11 mouse cellular contexts compared by ENCODE assay signal in the genomic region with DNA sequence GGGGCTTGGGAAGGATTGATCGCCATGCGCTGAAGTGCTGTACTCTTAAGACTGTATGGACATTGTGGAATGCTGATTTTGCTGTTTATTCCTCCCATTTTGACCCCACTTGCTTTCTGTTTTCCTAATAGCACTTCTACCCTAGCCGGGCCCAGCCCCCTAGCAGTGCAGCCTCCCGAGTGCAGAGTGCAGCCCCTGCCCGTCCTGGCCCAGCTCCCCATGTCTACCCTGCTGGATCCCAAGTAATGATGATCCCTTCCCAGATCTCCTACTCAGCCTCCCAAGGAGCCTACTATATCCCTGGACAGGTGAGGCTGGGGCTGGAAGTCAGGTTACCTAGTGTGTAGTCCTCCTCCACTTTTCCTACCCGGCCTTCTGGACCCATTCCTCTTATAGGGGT. TPM values are rescaled to one million over a fixed set of nuclear protein-coding genes. Genes with fewer than 3 reads are reported as not detected.
DNase-seq lines count a peak whose midpoint lies in the region; ATAC-seq and TF ChIP-seq lines count a peak whose summit lies in the region.
"Had no signal": no experiment of that assay in that cellular context is flagged by ENCODE, and none has a peak within 500 bp of the region (broad histone marks: within the 10 kb centered on the region; RNA-seq: fewer than 3 reads in every experiment).

No protein-coding gene starts in this region.

- no peak for TF ChIP-seq EP300 in stomach, postnatal 0 days (optimal IDR thresholded peaks at IDR 0.05)

- no peak for DNase-seq in heart, postnatal 25 days (ENCODE audit: low spot score)
- no peak for DNase-seq in stomach, postnatal 0 days (ENCODE audit: low spot score)
- no peak for DNase-seq in limb, embryonic 14.5 days (ENCODE audit: low spot score)
- DNase-seq in cerebellum, adult 18-20 months, result no peak
- DNase-seq in hindbrain, embryonic 14.5 days (ENCODE audit: low spot score), result no peak
- DNase-seq: cerebellum, postnatal 25 days; heart, adult 18-20 months; lung, postnatal 10 days had no signal

- peaks cover 62% of the 10 kb centered on the region for H3K36me3 ChIP-seq in heart, embryonic 13.5 days
- peaks cover 49% of the 10 kb centered on the region for H3K36me3 ChIP-seq in stomach, embryonic 15.5 days
- H3K36me3 ChIP-seq in stomach, postnatal 0 days (ENCODE audit: control insufficient read depth, insufficient read depth, low read length), result peaks cover 25% of the 10 kb centered on the region
- H3K36me3 ChIP-seq in limb, embryonic 14.5 days (ENCODE audit: control insufficient read depth, insufficient read depth, low read length), result peaks cover 60% of the 10 kb centered on the region
- peaks cover 56% of the 10 kb centered on the region for H3K36me3 ChIP-seq in hindbrain, embryonic 14.5 days (replicated peaks; ENCODE audit: control insufficient read depth, insufficient read depth)

- no peak for TF ChIP-seq POLR2A in limb, embryonic 14.5 days (IDR thresholded peaks at IDR 0.05; ENCODE audit: borderline replicate concordance, extremely low read depth, insufficient read depth, insufficient read length)

- TF ChIP-seq CTCF in stomach, postnatal 0 days (IDR thresholded peaks at IDR 0.05; ENCODE audit: low read depth), result no peak

- H3K4me1 ChIP-seq in heart, embryonic 13.5 days, result peaks cover 40% of the 10 kb centered on the region
- peaks cover 21% of the 10 kb centered on the region for H3K4me1 ChIP-seq in stomach, embryonic 15.5 days
- peaks cover 3% of the 10 kb centered on the region; the same call in 1 of the 2 replicates for H3K4me1 ChIP-seq in stomach, postnatal 0 days (replicated peaks; ENCODE audit: control insufficient read depth, insufficient read depth)
- H3K4me1 ChIP-seq in limb, embryonic 14.5 days (ENCODE audit: control insufficient read depth, insufficient read depth, low read length), result peaks cover 17% of the 10 kb centered on the region
- H3K4me1 ChIP-seq in hindbrain, embryonic 14.5 days (replicated peaks; ENCODE audit: control insufficient read depth, insufficient read depth, low read length), result peaks cover 18% of the 10 kb centered on the region

- 84% methylated on average over 6 of the region's 6 CpGs for WGBS in heart, embryonic 13.5 days
- 86% methylated on average over 6 of the region's 6 CpGs for WGBS in stomach, embryonic 15.5 days
- WGBS in stomach, postnatal 0 days, result 86% methylated on average over 6 of the region's 6 CpGs
- WGBS in limb, embryonic 14.5 days, result 90% methylated on average over 6 of the region's 6 CpGs
- WGBS in hindbrain, embryonic 14.5 days, result 95% methylated on average over 6 of the region's 6 CpGs

- H3K27ac ChIP-seq in heart, embryonic 13.5 days (replicated peaks), result no peak overlapping the region
- no peak overlapping the region for H3K27ac ChIP-seq in stomach, embryonic 15.5 days
- H3K27ac ChIP-seq in stomach, postnatal 0 days (replicated peaks), result no peak overlapping the region
- H3K27ac ChIP-seq in limb, embryonic 14.5 days (replicated peaks; ENCODE audit: low read depth, low read length), result no peak overlapping the region
- no peak overlapping the region for H3K27ac ChIP-seq in hindbrain, embryonic 14.5 days
- H3K27ac ChIP-seq: forebrain, embryonic 15.5 days had no signal

- no peaks in the 10 kb centered on the region for H3K27me3 ChIP-seq in heart, embryonic 13.5 days (replicated peaks)
- no peaks in the 10 kb centered on the region for H3K27me3 ChIP-seq in stomach, embryonic 15.5 days (replicated peaks)
- H3K27me3 ChIP-seq in stomach, postnatal 0 days (ENCODE audit: control insufficient read depth, insufficient read depth, low read length), result no peaks in the 10 kb centered on the region
- no peaks in the 10 kb centered on the region for H3K27me3 ChIP-seq in limb, embryonic 14.5 days (ENCODE audit: control insufficient read depth, insufficient read depth, low read length)
- H3K27me3 ChIP-seq in hindbrain, embryonic 14.5 days (ENCODE audit: control insufficient read depth, insufficient read depth, low read length), result no peaks in the 10 kb centered on the region
- H3K27me3 ChIP-seq: forebrain, embryonic 15.5 days had no signal

- intact Hi-C loops in heart, postnatal 25 days (cut with DNase I), result loop anchor here (2.0 kb wide), 1 partner anchor 18 kb away; the partner anchor contains the start of gene Fam131a

- no peaks in the 10 kb centered on the region for H3K9me3 ChIP-seq in heart, embryonic 13.5 days
- no peaks in the 10 kb centered on the region for H3K9me3 ChIP-seq in stomach, embryonic 15.5 days
- no peaks in the 10 kb centered on the region for H3K9me3 ChIP-seq in stomach, postnatal 0 days (ENCODE audit: control insufficient read depth, low read length)
- no peaks in the 10 kb centered on the region for H3K9me3 ChIP-seq in limb, embryonic 14.5 days (ENCODE audit: control insufficient read depth, low read length)
- no peaks in the 10 kb centered on the region for H3K9me3 ChIP-seq in hindbrain, embryonic 14.5 days (ENCODE audit: control insufficient read depth, low read length)
- H3K9me3 ChIP-seq: forebrain, embryonic 15.5 days had no signal

- peak overlapping the region; percentile 98 for H3K4me2 ChIP-seq in heart, embryonic 13.5 days
- H3K4me2 ChIP-seq in stomach, embryonic 15.5 days, result no peak overlapping the region
- H3K4me2 ChIP-seq in stomach, postnatal 0 days (replicated peaks; ENCODE audit: low read depth), result no peak overlapping the region; the same call in 1 of the 2 replicates
- 0 out of 2 replicates have a peak overlapping the region, but pooled peaks have one; percentile 17 for H3K4me2 ChIP-seq in limb, embryonic 14.5 days (replicated peaks; ENCODE audit: low read depth, low read length, severe bottlenecking)
- H3K4me2 ChIP-seq in hindbrain, embryonic 14.5 days (replicated peaks), result no peak overlapping the region

- peak overlapping the region; percentile 99; the same call in 1 of the 2 replicates for H3K9ac ChIP-seq in heart, embryonic 13.5 days
- H3K9ac ChIP-seq in stomach, embryonic 15.5 days, result no peak overlapping the region
- H3K9ac ChIP-seq in stomach, postnatal 0 days (ENCODE audit: low read length), result no peak overlapping the region
- H3K9ac ChIP-seq in limb, embryonic 14.5 days (ENCODE audit: low read depth, low read length, severe bottlenecking), result no peak overlapping the region
- H3K9ac ChIP-seq in hindbrain, embryonic 14.5 days, result no peak overlapping the region
- H3K9ac ChIP-seq: forebrain, embryonic 15.5 days had no signal

- peak overlapping the region; percentile 93 for H3K4me3 ChIP-seq in heart, embryonic 13.5 days
- H3K4me3 ChIP-seq in stomach, embryonic 15.5 days (replicated peaks), result peak overlapping the region; percentile 88; the same call in 1 of the 2 replicates
- no peak overlapping the region for H3K4me3 ChIP-seq in stomach, postnatal 0 days (ENCODE audit: low read depth, low read length)
- no peak overlapping the region for H3K4me3 ChIP-seq in limb, embryonic 14.5 days (replicated peaks; ENCODE audit: low read length)
- H3K4me3 ChIP-seq in hindbrain, embryonic 14.5 days (replicated peaks; ENCODE audit: low read length), result no peak overlapping the region
- H3K4me3 ChIP-seq: forebrain, embryonic 15.5 days had no signal

- no peak for ATAC-seq in heart, embryonic 13.5 days (ENCODE audit: extremely low read depth, insufficient number of reproducible peaks, low FRiP score, low TSS enrichment)
- no peak for ATAC-seq in stomach, embryonic 15.5 days (ENCODE audit: insufficient read depth, low FRiP score, low read depth)
- ATAC-seq in stomach, postnatal 0 days (ENCODE audit: low FRiP score, low TSS enrichment), result no peak
- no peak for ATAC-seq in limb, embryonic 14.5 days (ENCODE audit: low FRiP score, low read depth)
- ATAC-seq in hindbrain, embryonic 14.5 days (ENCODE audit: low FRiP score), result no peak
- ATAC-seq: forebrain, embryonic 15.5 days had no signal

RNA-seq across cellular contexts. Expression of gene Eif4g1, which starts 7.1 kb away (rescaled TPM):
- polyA plus RNA-seq in heart, embryonic 13.5 days (2015; fragmentation: Nextera tagmentation; extraction: Ambion mirVana), result 129 TPM in 2 replicates
- total RNA-seq in heart, postnatal 25 days (2021), result 100 to 1,000 TPM; 388 to 397 TPM
- polyA plus RNA-seq in stomach, embryonic 15.5 days (2015; fragmentation: Nextera tagmentation; extraction: Ambion mirVana), result 168 and 190 TPM in 2 replicates
- 83.8 and 86.1 TPM in 2 replicates for polyA plus RNA-seq in stomach, postnatal 0 days (2015; fragmentation: Nextera tagmentation; extraction: Ambion mirVana)
- polyA plus RNA-seq in limb, embryonic 14.5 days (2012; rRNA removed), result 299 and 374 TPM in 2 replicates
- 148 and 161 TPM in 2 replicates for polyA plus RNA-seq in limb, embryonic 14.5 days (2014; fragmentation: Nextera tagmentation; extraction: Ambion mirVana)
- 124 and 130 TPM in 2 replicates for polyA plus RNA-seq in hindbrain, embryonic 14.5 days (2014; fragmentation: Nextera tagmentation; extraction: Ambion mirVana)

RNA-seq across cellular contexts. Expression of gene Fam131a, which starts 17.8 kb away (rescaled TPM):
- 5.1 and 6.0 TPM in 2 replicates for polyA plus RNA-seq in heart, embryonic 13.5 days (2015; fragmentation: Nextera tagmentation; extraction: Ambion mirVana)
- 10 to 100 TPM; 28.3 to 31.4 TPM for total RNA-seq in heart, postnatal 25 days (2021)
- polyA plus RNA-seq in stomach, embryonic 15.5 days (2015; fragmentation: Nextera tagmentation; extraction: Ambion mirVana), result 8.5 and 9.1 TPM in 2 replicates
- polyA plus RNA-seq in stomach, postnatal 0 days (2015; fragmentation: Nextera tagmentation; extraction: Ambion mirVana), result 6.7 and 7.0 TPM in 2 replicates
- polyA plus RNA-seq in limb, embryonic 14.5 days (2012; rRNA removed), result 15.6 and 21.3 TPM in 2 replicates
- polyA plus RNA-seq in limb, embryonic 14.5 days (2014; fragmentation: Nextera tagmentation; extraction: Ambion mirVana), result 10.3 and 11.0 TPM in 2 replicates
- 41.8 and 44.2 TPM in 2 replicates for polyA plus RNA-seq in hindbrain, embryonic 14.5 days (2014; fragmentation: Nextera tagmentation; extraction: Ambion mirVana)

RNA-seq across cellular contexts. Expression of gene Psmd2, which starts 23.8 kb away (rescaled TPM):
- 245 TPM in 2 replicates for polyA plus RNA-seq in heart, embryonic 13.5 days (2015; fragmentation: Nextera tagmentation; extraction: Ambion mirVana)
- total RNA-seq in heart, postnatal 25 days (2021), result 100 to 1,000 TPM; 190 to 201 TPM
- polyA plus RNA-seq in stomach, embryonic 15.5 days (2015; fragmentation: Nextera tagmentation; extraction: Ambion mirVana), result 265 and 291 TPM in 2 replicates
- 172 and 177 TPM in 2 replicates for polyA plus RNA-seq in stomach, postnatal 0 days (2015; fragmentation: Nextera tagmentation; extraction: Ambion mirVana)
- polyA plus RNA-seq in limb, embryonic 14.5 days (2012; rRNA removed), result 156 and 180 TPM in 2 replicates
- 270 and 298 TPM in 2 replicates for polyA plus RNA-seq in limb, embryonic 14.5 days (2014; fragmentation: Nextera tagmentation; extraction: Ambion mirVana)
- 329 and 358 TPM in 2 replicates for polyA plus RNA-seq in hindbrain, embryonic 14.5 days (2014; fragmentation: Nextera tagmentation; extraction: Ambion mirVana)

RNA-seq across cellular contexts. Expression of gene Polr2h, which starts 42.3 kb away (rescaled TPM):
- 52.6 and 56.2 TPM in 2 replicates for polyA plus RNA-seq in heart, embryonic 13.5 days (2015; fragmentation: Nextera tagmentation; extraction: Ambion mirVana)
- 10 to 100 TPM in 1 of 2 experiments, 1 to 10 TPM in 1; 9.0 to 10.5 TPM for total RNA-seq in heart, postnatal 25 days (2021)
- polyA plus RNA-seq in stomach, embryonic 15.5 days (2015; fragmentation: Nextera tagmentation; extraction: Ambion mirVana), result 95.7 and 97.3 TPM in 2 replicates
- 59.5 and 60.4 TPM in 2 replicates for polyA plus RNA-seq in stomach, postnatal 0 days (2015; fragmentation: Nextera tagmentation; extraction: Ambion mirVana)
- 65.1 and 77.0 TPM in 2 replicates for polyA plus RNA-seq in limb, embryonic 14.5 days (2012; rRNA removed)
- polyA plus RNA-seq in limb, embryonic 14.5 days (2014; fragmentation: Nextera tagmentation; extraction: Ambion mirVana), result 112 and 121 TPM in 2 replicates
- polyA plus RNA-seq in hindbrain, embryonic 14.5 days (2014; fragmentation: Nextera tagmentation; extraction: Ambion mirVana), result 93.2 and 95.9 TPM in 2 replicates

RNA-seq across cellular contexts. Expression of gene Clcn2, which starts 42.3 kb away (rescaled TPM):
- 3.9 and 4.3 TPM in 2 replicates for polyA plus RNA-seq in heart, embryonic 13.5 days (2015; fragmentation: Nextera tagmentation; extraction: Ambion mirVana)
- total RNA-seq in heart, postnatal 25 days (2021), result 1 to 10 TPM; 1.5 to 2.1 TPM
- polyA plus RNA-seq in stomach, embryonic 15.5 days (2015; fragmentation: Nextera tagmentation; extraction: Ambion mirVana), result 15.3 and 20.2 TPM in 2 replicates
- polyA plus RNA-seq in stomach, postnatal 0 days (2015; fragmentation: Nextera tagmentation; extraction: Ambion mirVana), result 8.4 and 10.7 TPM in 2 replicates
- polyA plus RNA-seq in limb, embryonic 14.5 days (2012; rRNA removed), result 72.9 and 102 TPM in 2 replicates
- 17.1 and 21.6 TPM in 2 replicates for polyA plus RNA-seq in limb, embryonic 14.5 days (2014; fragmentation: Nextera tagmentation; extraction: Ambion mirVana)
- 28.7 and 32.1 TPM in 2 replicates for polyA plus RNA-seq in hindbrain, embryonic 14.5 days (2014; fragmentation: Nextera tagmentation; extraction: Ambion mirVana)

Comparison
In these comparisons a context has a peak if more than half of its experiments do, and no peak if none do; other contexts are left out.
1. H3K4me3 ChIP-seq: peak in heart, embryonic 13.5 days (single experiment) and stomach, embryonic 15.5 days (single experiment); none in stomach, postnatal 0 days (single experiment), limb, embryonic 14.5 days (single experiment) and hindbrain, embryonic 14.5 days (single experiment).
2. H3K4me2 ChIP-seq: peak in heart, embryonic 13.5 days (single experiment) and limb, embryonic 14.5 days (single experiment); none in stomach, embryonic 15.5 days (single experiment), stomach, postnatal 0 days (single experiment) and hindbrain, embryonic 14.5 days (single experiment).